Mouse (Mus musculus) embryonic facial prominence, embryonic 15.5 days (tissue): ENCODE measurements around the gene Slc9a3. TPM values are rescaled to one million over a fixed set of nuclear protein-coding genes. Genes with fewer than 3 reads are reported as not detected.
A peak's percentile ranks its signal among the peaks of the same experiment; 100 is the strongest.

Experiments
- ATAC-seq: fragments of 200-750 bp; cut with Nextera tagmentation; 2 replicates; pipeline ENCODE4 v1.8.0; 2017; ENCODE audit warnings: low read depth, moderate TSS enrichment; ENCODE audit not compliant: insufficient number of reproducible peaks, low FRiP score, low TSS enrichment
- H3K27ac ChIP-seq: fragments of 300-500 bp; sonication (generic); replicated peaks from 2 replicates; pipeline ENCODE4 v1.5.1; 2015; ENCODE audit warnings: mild to moderate bottlenecking, inconsistent platforms
- H3K27me3 ChIP-seq: fragments of 300-500 bp; sonication (generic); 2 replicates; pipeline ENCODE4 v1.6.1; 2015; ENCODE audit warnings: inconsistent platforms
- H3K36me3 ChIP-seq: fragments of 300-500 bp; sonication (generic); 2 replicates; pipeline ENCODE4 v1.6.1; 2015; ENCODE audit warnings: mild to moderate bottlenecking, inconsistent platforms
- H3K4me1 ChIP-seq: fragments of 300-500 bp; sonication (generic); 2 replicates; pipeline ENCODE4 v1.6.1; 2015; ENCODE audit warnings: inconsistent platforms
- H3K4me2 ChIP-seq: fragments of 300-500 bp; sonication (generic); replicated peaks from 2 replicates; pipeline ENCODE4 v1.6.1; 2015; ENCODE audit warnings: mild to moderate bottlenecking, inconsistent platforms
- H3K4me3 ChIP-seq: fragments of 300-500 bp; sonication (generic); replicated peaks from 2 replicates; pipeline ENCODE4 v1.5.1; 2015; ENCODE audit warnings: mild to moderate bottlenecking, inconsistent platforms
- H3K9ac ChIP-seq: fragments of 300-500 bp; sonication (generic); 2 replicates; pipeline ENCODE4 v1.6.1; 2015; ENCODE audit warnings: inconsistent platforms
- H3K9me3 ChIP-seq: fragments of 300-500 bp; sonication (generic); replicated peaks from 2 replicates; pipeline ENCODE4 v1.6.1; 2016; ENCODE audit warnings: inconsistent platforms
- WGBS: fragments of 180-500 bp; shearing (Covaris S2); methylation state at CpG from one replicate; pipeline ENCODE4 v1.1.7; 2015; 5-methylcytosine and 5-hydroxymethylcytosine counted together
- polyA plus RNA-seq: library from polyadenylated mRNA; unstranded; fragments of >200 nt; fragmentation: Nextera tagmentation; extraction: Ambion mirVana; gene quantifications from 2 replicates; pipeline ENCODE4 v1.2.1, GENCODE M21; 2015

Gene Slc9a3
- polyA plus RNA-seq, 1 experiment from 2014 or later: 0.12 TPM

DNA sequence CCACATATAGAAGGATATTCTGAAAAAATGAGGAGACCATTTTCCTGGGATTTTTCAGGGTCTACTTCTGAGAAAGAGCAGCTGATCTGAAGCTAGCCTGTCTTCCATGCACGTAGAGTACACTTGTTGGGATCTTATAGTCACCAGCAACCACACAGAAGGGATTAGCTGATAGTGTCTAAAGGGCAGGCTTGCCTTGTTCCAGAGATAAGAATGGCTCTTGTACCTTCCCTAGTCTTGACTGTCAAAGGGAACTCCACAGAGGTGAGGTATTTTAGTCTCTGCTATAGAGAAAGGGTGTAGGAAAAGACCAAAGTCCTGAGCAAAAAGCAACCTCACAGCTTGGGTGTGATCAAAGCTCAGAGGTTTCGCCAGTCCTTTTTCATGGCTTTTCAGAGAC, 26.1 kb downstream of the Slc9a3 start:
- H3K4me2 ChIP-seq: no peak overlapping the region
- no peak overlapping the region for H3K4me3 ChIP-seq
- H3K9ac ChIP-seq: no peak overlapping the region
- WGBS: 80% methylated on average over 2 of the region's 2 CpGs
- H3K27ac ChIP-seq: no peak overlapping the region
- no peaks in the 10 kb centered on the region for H3K4me1 ChIP-seq
- no peaks in the 10 kb centered on the region for H3K9me3 ChIP-seq
- no peaks in the 10 kb centered on the region for H3K36me3 ChIP-seq
- ATAC-seq: no peak
- H3K27me3 ChIP-seq: no peaks in the 10 kb centered on the region

DNA sequence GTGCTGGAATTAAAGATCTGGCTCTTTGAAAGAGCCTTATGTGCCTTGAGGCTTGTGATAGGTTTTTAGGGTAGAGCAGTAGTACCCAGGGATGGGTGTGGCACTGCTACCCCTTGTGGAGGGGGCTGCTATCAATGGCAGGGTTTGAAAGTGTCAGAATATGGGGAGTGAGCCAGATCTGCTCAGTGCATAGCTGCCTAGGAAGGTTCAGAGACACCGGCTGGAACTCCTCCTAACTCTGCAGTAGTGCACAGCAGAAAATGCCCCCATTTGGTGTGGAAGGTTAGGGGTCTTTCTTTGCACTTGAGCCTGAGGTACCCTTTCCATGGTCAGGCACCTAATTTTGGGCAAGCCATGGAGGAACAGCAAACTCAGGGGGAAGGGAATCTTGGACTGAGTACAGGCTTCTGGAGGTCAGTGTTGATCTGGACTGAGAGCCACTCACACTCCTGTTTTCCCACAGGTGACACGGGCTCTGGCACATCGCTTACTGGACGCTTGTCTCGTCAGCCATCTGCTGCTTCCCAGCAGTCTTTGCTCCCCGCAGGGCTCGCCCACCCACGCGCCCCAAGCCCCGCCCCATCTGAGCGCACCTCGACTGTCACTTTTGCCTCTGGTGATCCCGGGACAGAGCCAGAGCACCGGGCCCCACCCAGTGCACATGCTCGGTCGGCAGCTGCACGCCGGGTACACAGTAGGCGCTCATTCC, 45.2 kb downstream of the Slc9a3 start:
- H3K9ac ChIP-seq: peak overlapping the region; percentile 29; the same call in 1 of the 2 replicates
- H3K9me3 ChIP-seq: no peaks in the 10 kb centered on the region
- peak; percentile 49 for ATAC-seq
- peak overlapping the region; percentile 84 for H3K4me2 ChIP-seq
- H3K4me3 ChIP-seq: peak overlapping the region; percentile 56
- peaks cover 15% of the 10 kb centered on the region; the same call in 1 of the 2 replicates for H3K36me3 ChIP-seq
- H3K27me3 ChIP-seq: no peaks in the 10 kb centered on the region
- H3K27ac ChIP-seq: no peak overlapping the region
- 6% methylated on average over 19 of the region's 19 CpGs for WGBS
- H3K4me1 ChIP-seq: peaks cover 14% of the 10 kb centered on the region; the same call in 1 of the 2 replicates

GRCm38 (mm10) chr13:74167057-74167413, 45.8 kb downstream of the Slc9a3 start:
- Histone ChIP-seq H3K4me2 (peak overlapping the region; percentile 84), H3K36me3 (peaks cover 20% of the 10 kb centered on the region), H3K9me3 (no peaks in the 10 kb centered on the region), H3K4me1 (peaks cover 14% of the 10 kb centered on the region; the same call in 1 of the 2 replicates), H3K9ac (peak overlapping the region; percentile 29; the same call in 1 of the 2 replicates), H3K27ac (no peak overlapping the region), H3K27me3 (no peaks in the 10 kb centered on the region), H3K4me3 (peak overlapping the region; percentile 56)
- WGBS: 5% methylated on average over 9 of the region's 9 CpGs
- 0 out of 2 replicates have a peak, but pooled peaks have one; percentile 16 for ATAC-seq

DNA sequence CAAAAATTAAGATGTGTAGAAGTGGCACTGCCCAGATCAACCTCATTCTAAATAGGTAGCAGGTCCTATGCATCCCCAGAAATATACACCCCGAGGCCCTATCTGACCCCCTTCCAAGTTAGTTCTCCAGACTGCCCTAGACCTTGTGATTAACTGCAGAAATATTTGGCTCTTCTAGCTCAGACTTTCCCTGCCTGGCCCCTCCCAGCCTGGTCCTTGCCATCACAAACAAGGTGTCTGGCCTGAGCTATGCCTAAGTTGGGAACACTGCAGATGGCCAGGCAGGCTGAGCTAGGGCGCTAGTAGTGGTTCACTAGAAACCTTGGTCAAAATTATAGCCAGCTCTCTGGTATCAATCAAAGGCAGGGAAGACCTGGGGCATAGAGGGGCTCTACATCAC, 46.2 kb downstream of the Slc9a3 start:
- peaks cover 14% of the 10 kb centered on the region; the same call in 1 of the 2 replicates for H3K4me1 ChIP-seq

DNA sequence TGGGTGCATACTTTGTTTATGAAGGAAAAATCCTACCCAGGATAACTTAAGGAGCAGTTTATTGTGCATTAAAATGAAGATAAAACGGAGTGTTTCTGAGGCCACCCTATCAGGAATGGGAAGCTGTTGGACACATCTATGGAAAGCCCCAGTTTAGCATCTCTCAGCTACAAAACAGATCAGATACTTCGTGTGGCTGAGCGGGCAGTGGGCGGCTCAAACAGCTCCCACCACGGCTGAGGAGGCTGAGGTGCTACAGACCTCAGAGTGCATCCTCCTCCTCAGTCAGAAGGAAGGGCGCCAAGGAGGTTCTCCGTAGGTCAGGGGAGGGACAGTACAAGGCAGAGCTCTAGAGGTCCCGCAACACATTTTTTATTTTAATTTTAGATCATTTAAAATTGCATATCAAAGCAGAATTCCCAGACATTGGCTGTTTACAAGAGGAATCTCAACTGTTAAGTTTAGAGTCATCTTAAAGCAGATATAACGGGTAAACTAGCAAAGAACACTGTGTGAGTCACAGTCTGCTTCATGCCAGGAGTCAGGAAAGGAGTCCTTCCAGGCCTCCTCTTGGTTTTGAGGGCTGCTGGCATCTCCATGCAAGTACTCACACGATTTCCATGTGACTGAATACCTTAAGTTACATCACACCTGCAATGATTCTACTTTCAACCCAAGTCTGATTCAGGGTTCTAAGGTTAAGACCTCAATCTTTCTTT, 48.3 kb downstream of the Slc9a3 start:
- no peak overlapping the region for H3K27ac ChIP-seq
- H3K36me3 ChIP-seq: peaks cover 42% of the 10 kb centered on the region
- no peak for ATAC-seq
- H3K4me3 ChIP-seq: no peak overlapping the region
- H3K4me2 ChIP-seq: no peak overlapping the region
- no peak overlapping the region for H3K9ac ChIP-seq
- 86% methylated on average over 10 of the region's 10 CpGs for WGBS
- H3K27me3 ChIP-seq: no peaks in the 10 kb centered on the region
- H3K4me1 ChIP-seq: peaks cover 14% of the 10 kb centered on the region; the same call in 1 of the 2 replicates
- no peaks in the 10 kb centered on the region for H3K9me3 ChIP-seq

More for the DNA sequence above, 46.2 kb downstream of the Slc9a3 start:
- Histone ChIP-seq H3K9me3 (no peaks in the 10 kb centered on the region), H3K9ac (no peak overlapping the region), H3K4me3 (peak overlapping the region; percentile 56; the same call in 1 of the 2 replicates), H3K27ac (no peak overlapping the region), H3K36me3 (peaks cover 23% of the 10 kb centered on the region), H3K27me3 (no peaks in the 10 kb centered on the region), H3K4me2 (no peak overlapping the region)
- 87% methylated on average over 2 of the region's 2 CpGs for WGBS
- ATAC-seq: no peak

DNA sequence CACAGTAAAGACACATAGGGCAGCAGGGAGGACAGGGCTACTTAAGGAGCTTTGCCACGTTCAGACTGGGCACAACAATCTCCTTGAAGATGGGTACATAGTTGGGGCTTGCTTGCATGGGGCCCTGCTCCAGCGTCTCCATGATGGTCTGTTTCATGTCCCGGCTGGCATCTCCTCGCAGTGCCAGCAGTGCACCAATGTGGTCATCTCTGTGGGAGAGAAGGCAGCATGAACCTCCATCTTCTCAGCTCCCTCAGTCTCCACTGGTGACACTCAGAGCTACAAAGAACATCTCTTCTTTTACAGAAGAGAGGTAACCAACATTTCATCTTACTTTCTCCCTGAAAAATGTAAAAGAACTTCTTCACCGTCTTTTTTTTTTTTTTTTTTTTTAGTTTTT, 50.8 kb downstream of the Slc9a3 start:
- 95% methylated on average over 5 of the region's 5 CpGs for WGBS
- H3K4me2 ChIP-seq: no peak overlapping the region
- peaks cover 3% of the 10 kb centered on the region; the same call in 1 of the 2 replicates for H3K4me1 ChIP-seq
- no peaks in the 10 kb centered on the region for H3K9me3 ChIP-seq
- peaks cover 56% of the 10 kb centered on the region for H3K36me3 ChIP-seq
- no peak overlapping the region for H3K9ac ChIP-seq
- no peaks in the 10 kb centered on the region for H3K27me3 ChIP-seq
- no peak for ATAC-seq
- H3K4me3 ChIP-seq: no peak overlapping the region
- H3K27ac ChIP-seq: no peak overlapping the region

- 90% methylated on average over 5 of the region's 5 CpGs for WGBS
- no peaks in the 10 kb centered on the region for H3K9me3 ChIP-seq
- no peak overlapping the region for H3K27ac ChIP-seq
- H3K4me3 ChIP-seq: no peak overlapping the region
- peaks cover 50% of the 10 kb centered on the region for H3K36me3 ChIP-seq
- no peak overlapping the region for H3K4me2 ChIP-seq
- H3K27me3 ChIP-seq: no peaks in the 10 kb centered on the region
- no peak for ATAC-seq
- H3K9ac ChIP-seq: no peak overlapping the region
- no peaks in the 10 kb centered on the region for H3K4me1 ChIP-seq
These were observed 61.9 kb downstream of the Slc9a3 start for GRCm38 (mm10) chr13:74183011-74183695.

DNA sequence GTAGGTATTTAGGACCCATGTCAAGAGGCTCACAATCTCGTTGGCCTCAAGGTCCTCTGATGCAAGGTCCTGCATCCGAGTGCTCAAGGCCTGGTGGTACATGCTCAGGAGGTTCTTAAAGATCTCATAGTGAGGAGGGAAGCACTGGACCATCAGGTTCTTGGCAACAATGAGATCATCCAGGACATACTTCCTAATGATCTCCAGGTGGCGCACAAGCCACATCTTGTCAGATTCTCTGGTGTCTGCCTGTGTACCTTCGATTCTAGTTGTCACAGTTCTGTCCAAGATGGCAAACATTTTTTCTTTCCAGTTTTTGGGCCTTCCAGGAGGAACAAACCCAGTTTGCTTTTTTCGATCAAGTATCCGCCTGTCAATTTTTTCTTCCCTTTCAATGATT, 71.4 kb downstream of the Slc9a3 start:
- Histone ChIP-seq H3K4me3 (no peak overlapping the region), H3K4me2 (no peak overlapping the region), H3K9me3 (no peaks in the 10 kb centered on the region), H3K4me1 (no peaks in the 10 kb centered on the region), H3K27ac (no peak overlapping the region), H3K27me3 (no peaks in the 10 kb centered on the region), H3K36me3 (peaks cover 39% of the 10 kb centered on the region), H3K9ac (no peak overlapping the region)
- no peak for ATAC-seq
- WGBS: 73% methylated on average over 6 of the region's 6 CpGs

DNA sequence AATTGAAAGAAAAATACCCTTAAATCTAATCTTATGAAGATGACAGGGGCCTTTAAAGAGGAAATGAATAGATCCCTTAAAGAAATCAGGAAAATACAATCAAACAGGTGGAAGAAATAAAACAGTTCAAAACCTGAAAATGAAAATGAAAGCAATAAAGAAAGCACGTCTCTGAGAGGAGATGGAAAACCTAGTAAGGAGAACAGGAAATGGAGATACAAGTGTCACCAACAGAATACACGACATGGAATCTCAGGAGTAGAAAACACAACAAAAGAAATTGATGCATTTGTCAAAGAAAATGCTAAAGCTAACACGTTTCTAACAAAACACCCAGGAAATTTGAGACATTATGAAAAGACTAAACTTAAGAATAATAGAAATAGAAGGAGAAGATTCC, 75.2 kb downstream of the Slc9a3 start:
- no peak for ATAC-seq
- H3K4me3 ChIP-seq: no peak overlapping the region
- no peak overlapping the region for H3K4me2 ChIP-seq
- H3K9ac ChIP-seq: no peak overlapping the region
- 85% methylated on average over 3 of the region's 3 CpGs for WGBS
- H3K27ac ChIP-seq: no peak overlapping the region
- no peaks in the 10 kb centered on the region for H3K9me3 ChIP-seq
- H3K36me3 ChIP-seq: peaks cover 37% of the 10 kb centered on the region
- no peaks in the 10 kb centered on the region for H3K4me1 ChIP-seq
- no peaks in the 10 kb centered on the region for H3K27me3 ChIP-seq

DNA sequence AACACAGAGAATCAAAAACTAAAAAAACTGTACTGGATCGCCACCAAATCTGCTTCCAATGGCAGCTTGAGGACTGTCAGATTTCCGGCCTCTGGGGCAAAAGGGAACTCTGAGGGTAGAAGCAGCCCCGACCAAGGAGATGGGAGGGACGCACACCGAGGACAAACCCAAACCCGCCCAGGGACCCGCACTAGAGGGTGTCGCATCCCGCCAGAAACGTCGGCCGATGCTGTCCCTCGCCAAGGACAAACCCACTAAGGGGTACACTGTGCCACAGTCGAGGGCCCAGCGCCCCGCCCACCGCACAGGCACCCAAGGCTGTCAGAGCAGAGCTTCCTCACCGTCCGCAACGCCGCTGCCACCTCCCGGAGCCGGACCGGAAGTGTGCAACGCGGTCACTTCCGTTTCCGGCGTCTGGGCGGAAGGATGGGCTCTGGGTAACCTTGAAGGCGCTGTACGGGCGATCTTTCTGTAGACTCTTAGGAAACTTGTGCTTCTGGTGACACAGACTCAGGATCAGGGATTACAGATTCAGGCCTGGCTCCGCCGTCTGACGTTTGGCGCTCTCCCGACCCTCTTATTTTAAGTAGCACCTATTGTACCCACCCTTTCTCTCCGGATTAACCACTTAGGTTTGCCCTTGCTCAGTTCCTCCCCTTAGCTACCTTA, 87.2 kb downstream of the Slc9a3 start, which contains the start of gene Exoc3:
TSS of gene Exoc3 (minus strand) at position 416 of the 669 bp plus-strand sequence.
- peak; percentile 93 for ATAC-seq
- H3K4me1 ChIP-seq: peaks cover 17% of the 10 kb centered on the region
- H3K27ac ChIP-seq: peak within 1 kb of the TSS; percentile 96
- WGBS: 0% methylated on average over 39 of the region's 39 CpGs
- peaks cover 13% of the 10 kb centered on the region for H3K36me3 ChIP-seq
- H3K9ac ChIP-seq: peak within 1 kb of the TSS; percentile 69
- peak within 1 kb of the TSS; percentile 80 for H3K4me3 ChIP-seq
- no peaks in the 10 kb centered on the region for H3K9me3 ChIP-seq
- no peaks in the 10 kb centered on the region for H3K27me3 ChIP-seq
- H3K4me2 ChIP-seq: peak within 1 kb of the TSS; percentile 80

DNA sequence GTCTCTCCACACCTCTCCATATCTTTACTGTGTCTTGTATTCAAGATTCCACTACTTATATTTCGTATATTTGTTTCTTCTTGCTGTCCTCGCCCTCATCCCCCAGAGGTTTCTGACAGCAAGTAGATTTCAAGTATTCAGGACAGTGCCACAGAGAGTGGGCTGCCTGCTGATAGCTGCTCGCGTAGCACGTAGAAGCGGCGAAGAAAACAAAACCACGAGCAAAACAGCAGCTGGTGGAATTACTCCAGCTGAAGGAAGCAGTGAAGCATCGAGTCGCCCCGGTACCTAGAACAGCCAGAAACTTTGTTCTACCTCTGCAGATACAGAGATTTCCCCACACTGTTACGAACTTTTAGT, 87.7 kb downstream of the Slc9a3 start:
- peak overlapping the region; percentile 69 for H3K9ac ChIP-seq
- no peaks in the 10 kb centered on the region for H3K27me3 ChIP-seq
- peak overlapping the region; percentile 96 for H3K27ac ChIP-seq
- H3K4me3 ChIP-seq: peak overlapping the region; percentile 80
- WGBS: 12% methylated on average over 12 of the region's 12 CpGs
- ATAC-seq: no peak
- peaks cover 7% of the 10 kb centered on the region for H3K36me3 ChIP-seq
- H3K4me1 ChIP-seq: peaks cover 17% of the 10 kb centered on the region
- no peaks in the 10 kb centered on the region for H3K9me3 ChIP-seq
- H3K4me2 ChIP-seq: peak overlapping the region; percentile 80
